Mouse (Mus musculus) cerebellum, adult 11 months (tissue): ENCODE measurements at regions not wholly inside any gene's neighbourhood (a gene's known extent, or its start where the extent isn't known, plus 50 kb on each side); places are given as distances from the start of the nearest gene placed in this dataset.
"Not testable (repeated sequence)": the region's sequence is repeated elsewhere in the genome, so short reads cannot be mapped to it uniquely, and the experiment has no call there.

Experiments used
- DNase-seq: peaks from one replicate; pipeline ENCODE4 v3.0.0; 2022

GRCm38 (mm10) chr6:107012938-107013511 is 213.1 kb upstream of the Crbn start:
- DNase-seq: no peak

- DNase-seq: peak; percentile 27
Observed at GRCm38 (mm10) chr6:107019126-107019525, 219.2 kb upstream of the Crbn start.

- no peak for DNase-seq
Observed at GRCm38 (mm10) chr6:107045177-107045576, 245.3 kb upstream of the Crbn start.

- no peak for DNase-seq
Observed at GRCm38 (mm10) chr6:107051604-107052003, 251.7 kb upstream of the Crbn start.

- no peak for DNase-seq
Observed at GRCm38 (mm10) chr6:107052180-107052579, 252.3 kb upstream of the Crbn start.

- DNase-seq: no peak
Observed at GRCm38 (mm10) chr6:107059001-107059765, 259.3 kb upstream of the Crbn start.

GRCm38 (mm10) chr6:107062886-107063565 is 263.1 kb upstream of the Crbn start:
- peak; percentile 73 for DNase-seq

GRCm38 (mm10) chr6:107070441-107070840 is 270.6 kb upstream of the Crbn start:
- DNase-seq: no peak

- DNase-seq: no peak
Observed at GRCm38 (mm10) chr6:107092600-107092999, 292.7 kb upstream of the Crbn start.

GRCm38 (mm10) chr6:107128716-107129115 is 328.8 kb upstream of the Crbn start:
- no peak for DNase-seq

GRCm38 (mm10) chr6:107167736-107168491 is 361.7 kb upstream of the Lrrn1 start:
- DNase-seq: no peak

GRCm38 (mm10) chr6:107218309-107218708 is 311.3 kb upstream of the Lrrn1 start:
- DNase-seq: no peak

GRCm38 (mm10) chr6:107218721-107219120 is 310.8 kb upstream of the Lrrn1 start:
- DNase-seq: no peak

GRCm38 (mm10) chr6:107222602-107223001 is 307.0 kb upstream of the Lrrn1 start:
- DNase-seq: no peak

- not testable (repeated sequence) for DNase-seq
Observed at GRCm38 (mm10) chr6:107229843-107230242, 299.7 kb upstream of the Lrrn1 start.

- no peak for DNase-seq
Observed at GRCm38 (mm10) chr6:107237692-107238091, 291.9 kb upstream of the Lrrn1 start.

GRCm38 (mm10) chr6:107243981-107244380 is 285.6 kb upstream of the Lrrn1 start:
- DNase-seq: no peak

- DNase-seq: no peak
Observed at GRCm38 (mm10) chr6:107280348-107280747, 249.2 kb upstream of the Lrrn1 start.

GRCm38 (mm10) chr6:107290850-107291249 is 238.7 kb upstream of the Lrrn1 start:
- DNase-seq: peak; percentile 35

GRCm38 (mm10) chr6:107303676-107304369 is 225.7 kb upstream of the Lrrn1 start:
- no peak for DNase-seq

- no peak for DNase-seq
Observed at GRCm38 (mm10) chr6:107319565-107319964, 210.0 kb upstream of the Lrrn1 start.

- DNase-seq: no peak
Observed at GRCm38 (mm10) chr6:107350503-107350902, 179.1 kb upstream of the Lrrn1 start.

- no peak for DNase-seq
Observed at GRCm38 (mm10) chr6:107375274-107375673, 154.3 kb upstream of the Lrrn1 start.
